Mouse (Mus musculus): ENCODE results near the gene Hdac9. TPM values are rescaled to one million over a fixed set of nuclear protein-coding genes. Genes with fewer than 3 reads are reported as not detected.

Hdac9 gene
- polyA plus RNA-seq, 1 experiment from 2014 or later, result 11.4 TPM

DNA sequence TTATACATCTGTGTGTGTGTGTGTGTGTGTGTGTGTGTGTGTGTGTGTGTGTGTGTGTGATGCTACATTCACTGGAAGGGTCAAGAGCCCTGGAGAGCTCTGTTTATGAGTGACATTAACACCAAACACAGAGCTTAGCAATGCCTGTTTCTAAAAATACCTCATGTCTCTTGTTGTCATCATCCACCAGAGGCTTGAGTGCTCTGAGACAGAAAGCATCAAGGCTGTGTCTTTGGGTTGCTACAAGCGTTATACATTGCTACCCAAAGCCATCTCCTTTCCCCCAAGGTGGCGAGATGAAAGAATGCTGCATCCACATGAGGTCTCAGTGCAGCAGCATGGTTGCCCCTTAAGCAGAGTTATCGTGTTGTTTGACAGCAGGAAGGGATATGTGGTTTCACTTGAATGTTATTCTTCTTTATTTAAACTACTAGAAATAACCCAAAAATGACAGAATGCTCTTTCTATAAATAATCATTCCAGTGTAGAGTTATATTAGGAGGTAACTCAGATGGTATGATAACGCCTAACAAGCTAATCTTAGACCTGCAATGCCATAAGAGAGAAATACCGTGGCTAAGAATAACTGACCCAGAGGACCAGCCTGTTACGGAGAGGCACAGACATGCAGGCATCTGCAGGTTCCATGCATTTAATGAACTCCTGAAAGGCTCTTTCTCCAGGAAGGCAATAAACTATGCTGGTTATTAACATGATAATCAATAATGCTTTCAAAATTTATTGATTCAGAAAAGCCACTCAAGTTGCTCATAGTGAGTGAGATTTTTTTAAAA, 399.9 kb downstream of the Hdac9 start:
- 52% methylated on average over 6 of the region's 6 CpGs for WGBS
- Histone ChIP-seq H3K9me3 (replicated peaks) (no peaks in the 10 kb centered on the region), H3K36me3 (no peaks in the 10 kb centered on the region), H3K27me3 (replicated peaks) (no peaks in the 10 kb centered on the region), H3K9ac (replicated peaks) (no peak overlapping the region), H3K4me1 (peaks cover 3% of the 10 kb centered on the region; the same call in 1 of the 2 replicates), H3K27ac (replicated peaks) (no peak overlapping the region), H3K4me2 (no peak overlapping the region), H3K4me3 (replicated peaks) (no peak overlapping the region)
- ATAC-seq (ENCODE audit: low FRiP score), result no peak

DNA sequence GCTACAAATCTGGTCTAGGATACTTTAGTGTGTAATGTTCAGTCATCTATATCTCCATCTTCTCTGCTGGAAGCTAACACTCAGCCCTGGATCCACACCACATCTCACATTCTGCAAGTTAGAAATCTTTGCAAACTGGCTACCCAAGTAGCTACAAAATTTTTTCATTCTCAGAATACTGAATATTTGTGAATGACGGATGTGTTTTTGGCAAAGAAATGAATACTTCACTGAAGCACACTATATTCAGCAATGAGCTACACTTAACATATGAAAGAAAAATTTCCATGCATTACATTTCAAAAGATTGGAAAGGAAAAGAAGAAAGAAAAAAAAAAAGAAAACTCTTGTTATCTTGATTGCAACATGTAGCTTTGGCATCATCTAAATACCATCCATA, 410.6 kb downstream of the Hdac9 start:
- H3K9ac ChIP-seq (replicated peaks), result no peak overlapping the region
- no peak for ATAC-seq (ENCODE audit: low FRiP score)
- WGBS, result 95% methylated on average over 1 of the region's 1 CpGs
- no peak overlapping the region for H3K4me2 ChIP-seq
- H3K9me3 ChIP-seq (replicated peaks), result no peaks in the 10 kb centered on the region
- no peaks in the 10 kb centered on the region for H3K27me3 ChIP-seq (replicated peaks)
- no peaks in the 10 kb centered on the region for H3K4me1 ChIP-seq
- no peak overlapping the region for H3K27ac ChIP-seq (replicated peaks)
- H3K4me3 ChIP-seq (replicated peaks), result no peak overlapping the region
- no peaks in the 10 kb centered on the region for H3K36me3 ChIP-seq

GRCm38 (mm10) chr12:34498751-34499626, 417.9 kb downstream of the Hdac9 start:
- 76% methylated on average over 9 of the region's 9 CpGs for WGBS
- no peaks in the 10 kb centered on the region for H3K9me3 ChIP-seq (replicated peaks)

DNA sequence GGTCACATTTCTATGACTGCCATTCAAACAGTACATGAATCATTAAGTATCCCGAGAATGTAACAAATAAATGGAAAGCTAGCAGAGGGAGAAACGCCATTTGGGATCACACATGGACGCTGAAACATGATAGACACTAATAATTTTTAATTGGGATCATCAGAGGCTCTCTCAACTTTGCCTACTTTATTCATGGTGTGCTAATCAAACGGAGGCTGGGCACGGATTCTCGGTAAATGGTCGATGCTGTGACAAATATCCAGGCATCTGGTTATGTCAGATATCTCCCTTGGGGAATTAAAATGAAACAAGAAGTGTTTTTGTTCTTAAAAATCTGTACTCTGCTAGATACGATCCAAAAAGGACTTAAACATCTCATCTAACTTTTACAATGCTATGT, 418.6 kb downstream of the Hdac9 start:
- H3K9me3 ChIP-seq (replicated peaks), result no peaks in the 10 kb centered on the region
- H3K4me1 ChIP-seq, result no peaks in the 10 kb centered on the region
- no peak for ATAC-seq (ENCODE audit: low FRiP score)
- H3K27ac ChIP-seq (replicated peaks), result no peak overlapping the region
- no peaks in the 10 kb centered on the region for H3K27me3 ChIP-seq (replicated peaks)
- no peak overlapping the region for H3K4me2 ChIP-seq
- WGBS, result 48% methylated on average over 8 of the region's 8 CpGs
- H3K4me3 ChIP-seq (replicated peaks), result no peak overlapping the region
- no peaks in the 10 kb centered on the region for H3K36me3 ChIP-seq
- no peak overlapping the region for H3K9ac ChIP-seq (replicated peaks)

More at GRCm38 (mm10) chr12:34498751-34499626, 417.9 kb downstream of the Hdac9 start:
- Histone ChIP-seq H3K36me3 (no peaks in the 10 kb centered on the region), H3K4me2 (no peak overlapping the region), H3K4me1 (no peaks in the 10 kb centered on the region), H3K4me3 (replicated peaks) (no peak overlapping the region), H3K27ac (replicated peaks) (no peak overlapping the region), H3K27me3 (replicated peaks) (no peaks in the 10 kb centered on the region), H3K9ac (replicated peaks) (no peak overlapping the region)
- ATAC-seq (ENCODE audit: low FRiP score), result no peak

DNA sequence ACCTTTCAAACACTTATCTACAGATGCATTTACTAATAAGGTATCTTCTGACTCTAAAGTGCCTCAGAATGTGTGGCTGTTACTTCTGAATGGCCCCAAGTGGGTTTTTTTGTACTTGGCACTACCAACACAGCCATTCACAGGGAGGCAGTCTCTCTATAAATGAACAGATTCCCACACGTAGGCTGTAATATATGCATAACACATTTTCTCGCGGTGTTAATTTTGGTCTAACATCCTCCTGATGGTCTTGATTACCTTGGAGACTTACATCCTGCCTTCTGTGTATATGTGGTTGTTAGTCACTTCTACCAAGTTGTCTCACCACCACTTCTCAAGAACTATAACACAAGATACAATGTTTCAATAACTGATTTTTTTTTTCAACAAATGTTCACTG, 419.2 kb downstream of the Hdac9 start:
- WGBS, result 43% methylated on average over 3 of the region's 3 CpGs
- Histone ChIP-seq H3K4me3 (replicated peaks) (no peak overlapping the region), H3K4me1 (no peaks in the 10 kb centered on the region), H3K27ac (replicated peaks) (no peak overlapping the region), H3K9me3 (replicated peaks) (no peaks in the 10 kb centered on the region), H3K36me3 (no peaks in the 10 kb centered on the region), H3K4me2 (no peak overlapping the region), H3K9ac (replicated peaks) (no peak overlapping the region), H3K27me3 (replicated peaks) (no peaks in the 10 kb centered on the region)
- ATAC-seq (ENCODE audit: low FRiP score), result no peak

- peak; percentile 50; the same call in 1 of the 2 replicates for ATAC-seq (ENCODE audit: low FRiP score)
- H3K9me3 ChIP-seq (replicated peaks), result no peaks in the 10 kb centered on the region
- H3K4me2 ChIP-seq, result peak overlapping the region; percentile 15; the same call in 1 of the 2 replicates
- no peaks in the 10 kb centered on the region for H3K36me3 ChIP-seq
- H3K27ac ChIP-seq (replicated peaks), result no peak overlapping the region
- no peaks in the 10 kb centered on the region for H3K27me3 ChIP-seq (replicated peaks)
- WGBS, result 45% methylated on average over 3 of the region's 3 CpGs
- H3K4me3 ChIP-seq (replicated peaks), result peak overlapping the region; percentile 21
- no peak overlapping the region for H3K9ac ChIP-seq (replicated peaks)
- no peaks in the 10 kb centered on the region for H3K4me1 ChIP-seq
Measured at GRCm38 (mm10) chr12:34495940-34496339, 421.0 kb downstream of the Hdac9 start.

GRCm38 (mm10) chr12:34489629-34490028, 427.3 kb downstream of the Hdac9 start:
- Histone ChIP-seq H3K9ac (replicated peaks) (no peak overlapping the region), H3K4me3 (replicated peaks) (no peak overlapping the region), H3K27ac (replicated peaks) (no peak overlapping the region), H3K9me3 (replicated peaks) (no peaks in the 10 kb centered on the region), H3K36me3 (no peaks in the 10 kb centered on the region), H3K4me1 (no peaks in the 10 kb centered on the region), H3K4me2 (no peak overlapping the region), H3K27me3 (replicated peaks) (no peaks in the 10 kb centered on the region)
- no peak for ATAC-seq (ENCODE audit: low FRiP score)

- H3K27ac ChIP-seq (replicated peaks), result no peak overlapping the region
- H3K27me3 ChIP-seq (replicated peaks), result no peaks in the 10 kb centered on the region
- WGBS, result 93% methylated on average over 1 of the region's 1 CpGs
- no peak overlapping the region for H3K4me3 ChIP-seq (replicated peaks)
- no peaks in the 10 kb centered on the region for H3K4me1 ChIP-seq
- H3K9ac ChIP-seq (replicated peaks), result no peak overlapping the region
- no peaks in the 10 kb centered on the region for H3K36me3 ChIP-seq
- no peaks in the 10 kb centered on the region for H3K9me3 ChIP-seq (replicated peaks)
- ATAC-seq (ENCODE audit: low FRiP score), result no peak
- H3K4me2 ChIP-seq, result no peak overlapping the region
Measured at GRCm38 (mm10) chr12:34487666-34488065, 429.2 kb downstream of the Hdac9 start.

DNA sequence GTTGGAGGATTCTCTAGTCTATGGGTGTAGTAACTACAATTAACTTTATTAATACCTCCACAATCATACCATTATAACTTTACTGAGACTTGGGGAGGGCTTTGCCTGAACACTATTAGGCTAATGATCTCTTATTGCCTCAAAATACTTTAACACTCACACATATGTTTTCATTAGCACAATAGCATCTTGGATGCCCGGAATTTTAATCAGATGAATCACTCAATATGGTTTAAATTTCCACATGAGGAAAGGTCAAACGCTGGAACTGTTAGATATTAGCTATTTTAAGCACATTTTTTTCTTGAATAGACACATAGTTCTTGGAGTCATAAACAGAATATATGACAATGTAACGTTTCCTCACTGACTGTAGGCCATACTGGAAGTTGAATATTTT, 429.9 kb downstream of the Hdac9 start:
- WGBS, result 73% methylated on average over 3 of the region's 3 CpGs
- no peak for ATAC-seq (ENCODE audit: low FRiP score)
- no peaks in the 10 kb centered on the region for H3K4me1 ChIP-seq

DNA sequence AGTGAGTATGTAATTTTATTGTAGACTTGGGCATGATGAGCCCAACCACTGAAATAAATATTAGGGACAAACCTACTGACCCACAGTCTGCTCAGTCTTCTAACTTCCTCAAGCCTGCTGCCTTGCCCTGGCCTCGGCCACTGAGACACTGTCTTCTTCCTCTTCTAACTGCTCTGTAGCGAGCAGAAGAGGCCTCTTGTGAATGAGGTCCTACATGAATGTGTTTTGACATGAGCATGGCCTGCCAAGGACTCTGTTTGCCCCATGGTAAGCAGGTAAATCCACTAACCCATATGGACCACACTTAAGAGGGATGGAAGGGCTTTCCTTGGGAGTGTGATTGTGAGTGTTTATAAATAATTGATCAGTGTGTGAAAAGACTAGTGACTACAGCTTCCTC, 430.9 kb downstream of the Hdac9 start:
- Histone ChIP-seq H3K27me3 (replicated peaks) (no peaks in the 10 kb centered on the region), H3K4me2 (no peak overlapping the region), H3K36me3 (no peaks in the 10 kb centered on the region), H3K4me3 (replicated peaks) (no peak overlapping the region), H3K9ac (replicated peaks) (no peak overlapping the region), H3K27ac (replicated peaks) (no peak overlapping the region), H3K9me3 (replicated peaks) (no peaks in the 10 kb centered on the region), H3K4me1 (no peaks in the 10 kb centered on the region)
- WGBS, result 82% methylated on average over 2 of the region's 2 CpGs
- no peak for ATAC-seq (ENCODE audit: low FRiP score)

More for the DNA sequence above, 429.9 kb downstream of the Hdac9 start:
- H3K4me3 ChIP-seq (replicated peaks), result no peak overlapping the region
- no peak overlapping the region for H3K9ac ChIP-seq (replicated peaks)
- H3K9me3 ChIP-seq (replicated peaks), result no peaks in the 10 kb centered on the region
- H3K4me2 ChIP-seq, result no peak overlapping the region
- H3K36me3 ChIP-seq, result no peaks in the 10 kb centered on the region
- no peak overlapping the region for H3K27ac ChIP-seq (replicated peaks)
- no peaks in the 10 kb centered on the region for H3K27me3 ChIP-seq (replicated peaks)

DNA sequence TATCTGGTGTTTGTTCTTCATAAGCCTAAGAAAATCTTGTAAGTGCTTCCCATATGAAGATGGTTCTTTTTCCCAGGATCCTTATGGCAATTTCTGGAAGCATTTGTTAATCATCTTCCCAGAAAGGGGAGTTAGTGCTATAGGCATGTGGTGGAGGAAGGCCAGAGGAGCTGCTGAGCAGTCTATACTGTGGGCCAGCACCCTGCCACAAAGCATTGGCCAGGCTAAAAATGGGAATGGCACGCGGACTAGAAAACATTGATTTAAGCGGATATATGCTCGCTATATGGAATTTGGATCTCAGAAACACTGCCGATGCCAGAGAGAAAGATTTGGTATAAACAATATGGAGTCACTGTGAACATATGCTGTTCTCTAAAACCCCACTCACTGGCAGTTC, 435.2 kb downstream of the Hdac9 start:
- no peak overlapping the region for H3K9ac ChIP-seq (replicated peaks)
- H3K4me2 ChIP-seq, result no peak overlapping the region
- H3K4me1 ChIP-seq, result no peaks in the 10 kb centered on the region
- H3K9me3 ChIP-seq (replicated peaks), result no peaks in the 10 kb centered on the region
- H3K4me3 ChIP-seq (replicated peaks), result no peak overlapping the region
- no peak overlapping the region for H3K27ac ChIP-seq (replicated peaks)
- no peaks in the 10 kb centered on the region for H3K27me3 ChIP-seq (replicated peaks)
- H3K36me3 ChIP-seq, result no peaks in the 10 kb centered on the region
- WGBS, result 96% methylated on average over 5 of the region's 5 CpGs
- ATAC-seq (ENCODE audit: low FRiP score), result no peak

Data from neural tube, embryonic 15.5 days (tissue).